Mouse (Mus musculus): ENCODE data around the gene Tes.
"Not testable (repeated sequence)": the region's sequence is repeated elsewhere in the genome, so short reads cannot be mapped to it uniquely, and the experiment has no call there.

Gene Tes

DNA sequence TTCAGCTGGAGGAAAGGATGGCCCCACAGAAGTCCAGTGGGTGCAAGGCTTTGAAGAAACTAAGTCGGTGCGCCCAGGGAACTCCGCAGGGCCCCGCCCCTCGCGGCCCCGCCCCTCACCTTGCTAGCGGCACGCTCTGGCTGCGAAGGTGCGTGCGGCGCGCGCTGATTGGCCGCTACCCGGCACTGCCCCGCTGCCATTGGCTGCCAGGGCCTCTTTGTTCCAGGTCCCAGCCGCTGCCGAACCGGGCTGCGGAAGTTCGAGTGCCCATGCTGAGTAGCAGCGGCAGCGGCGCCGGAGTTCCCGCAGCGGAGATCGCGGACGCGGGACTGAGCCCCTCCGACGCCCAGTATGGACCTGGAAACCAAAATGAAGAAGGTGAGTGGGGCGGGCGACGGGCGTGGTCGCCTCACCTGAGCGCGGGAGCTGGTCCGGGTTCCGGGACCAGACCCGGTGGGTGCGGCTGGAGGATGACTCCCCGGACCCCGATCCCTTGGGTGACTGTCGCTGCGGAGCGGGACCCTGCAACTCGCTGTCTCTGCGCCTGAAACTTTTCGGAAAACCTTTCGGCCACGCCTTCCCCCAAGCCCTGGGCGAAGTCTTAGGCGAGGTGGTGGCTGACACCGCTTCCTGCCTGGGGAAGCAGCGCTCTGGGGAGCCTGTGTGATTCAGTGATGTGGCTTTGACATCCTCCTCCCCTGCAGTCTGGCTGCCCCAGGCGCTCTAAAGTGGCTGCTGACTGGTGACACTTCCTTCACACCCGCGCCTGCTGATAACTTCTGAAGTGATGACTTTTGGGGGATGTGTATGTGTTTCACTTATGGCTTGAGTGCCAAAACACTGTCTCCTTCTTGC, at the start of gene Tes:
Gene Tes, plus strand, starts transcription at position 214 of the 855 bp plus-strand sequence.
- peak; percentile 87 for DNase-seq (ENCODE audit: low read depth, low spot score)

DNA sequence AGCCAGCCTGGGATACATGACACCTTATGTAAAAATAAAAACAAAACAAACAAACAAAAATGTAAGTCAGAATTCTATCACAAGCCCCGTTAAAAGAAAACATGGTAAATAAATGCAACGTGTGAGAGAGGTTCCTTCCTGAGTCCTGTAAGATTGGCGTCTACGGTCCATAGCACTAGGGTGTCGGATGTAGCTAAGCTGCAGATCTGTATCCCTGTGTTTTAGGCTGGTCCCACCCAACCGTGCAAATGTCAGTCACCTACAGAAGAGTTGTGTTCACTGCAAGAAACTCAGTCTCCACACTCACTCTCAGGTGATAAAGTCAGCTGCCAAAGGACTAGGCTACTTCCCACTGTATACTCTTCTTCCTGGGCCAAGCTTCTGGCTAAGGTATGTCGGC, 39.1 kb upstream of the Tes start:
- DNase-seq (ENCODE audit: low read depth, low spot score), result no peak

DNA sequence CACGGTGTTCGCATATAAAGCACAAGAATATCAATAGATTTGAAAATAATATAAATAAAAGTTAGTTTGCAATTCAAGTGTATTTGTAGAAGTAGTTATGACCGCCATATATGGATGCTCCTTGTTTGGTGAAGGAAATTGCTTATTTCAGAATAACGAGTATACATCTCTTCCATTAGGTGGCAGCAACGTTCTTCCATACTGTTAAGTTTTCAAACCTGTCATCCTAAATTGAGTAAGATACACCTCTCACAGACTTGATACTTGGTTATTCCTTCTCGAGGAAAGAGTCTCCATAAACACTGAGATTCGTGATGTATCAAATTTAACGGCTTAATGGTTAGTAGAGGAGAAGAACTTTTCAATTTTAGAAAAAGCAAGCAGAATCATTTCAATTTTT, 37.4 kb upstream of the Tes start:
- DNase-seq (ENCODE audit: low read depth, low spot score), result peak; percentile 53

DNA sequence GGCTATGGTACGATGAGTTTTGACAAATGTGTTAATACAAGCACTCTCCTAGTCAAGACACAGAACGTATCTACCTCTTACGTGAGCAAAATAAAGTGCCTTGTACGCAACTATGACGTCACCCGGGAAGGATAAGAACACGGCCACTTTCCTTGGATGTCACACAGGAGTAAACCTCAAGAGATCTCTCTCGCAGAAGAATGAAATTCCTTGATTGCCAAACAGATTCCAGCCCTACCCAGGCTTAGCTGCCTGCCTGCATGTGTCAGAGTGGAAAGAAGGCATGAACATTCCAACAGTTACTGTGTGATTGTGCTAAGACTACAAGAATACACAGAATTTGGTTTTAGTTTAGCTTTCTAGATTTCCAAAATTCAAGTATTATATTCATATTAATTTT, 36.1 kb upstream of the Tes start:
- DNase-seq (ENCODE audit: low read depth, low spot score), result no peak

DNA sequence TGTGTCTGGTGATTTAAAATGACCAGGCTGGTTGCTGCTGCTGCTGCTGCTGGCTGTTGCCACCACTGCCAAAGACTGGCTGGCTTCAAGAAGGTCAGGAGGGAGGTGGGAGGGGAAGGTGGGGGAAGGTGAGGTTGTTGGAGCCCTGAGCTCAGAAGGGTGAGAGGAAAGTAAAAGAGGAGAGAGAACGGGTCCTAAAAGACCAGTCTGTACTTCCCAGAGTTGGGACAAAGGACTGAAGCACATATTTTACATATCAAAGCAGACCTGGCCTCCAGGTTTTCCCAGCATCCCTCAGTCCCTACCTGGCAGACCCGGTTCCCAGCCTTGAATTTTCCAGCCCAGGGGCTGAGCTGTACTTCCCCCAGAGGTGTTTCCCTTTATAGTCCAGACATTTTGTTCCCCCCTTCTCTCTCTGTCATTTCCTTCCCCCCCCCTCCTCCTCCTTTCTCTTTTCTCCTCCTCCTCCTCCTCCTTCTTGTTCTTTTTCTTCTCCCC, 32.7 kb upstream of the Tes start:
- DNase-seq (ENCODE audit: low read depth, low spot score), result no peak

DNA sequence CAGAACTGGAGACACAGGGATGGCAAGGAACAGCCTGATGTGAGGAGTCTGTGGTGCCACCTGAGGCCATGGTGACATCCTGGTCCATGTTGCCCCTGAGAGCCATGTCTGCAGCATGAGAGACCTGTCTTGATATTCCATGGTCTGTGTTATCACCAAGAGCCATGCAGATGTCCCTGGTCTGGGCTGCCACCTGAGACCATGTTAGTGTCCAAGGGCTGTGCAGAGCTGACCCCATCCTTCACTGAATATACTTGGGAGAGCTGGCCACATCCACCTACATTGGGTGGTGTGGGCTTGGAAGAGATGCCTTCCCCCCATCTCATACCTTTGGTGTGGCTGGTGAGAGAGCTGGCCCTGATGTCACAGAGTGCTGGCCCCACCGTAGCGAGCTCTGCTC, 30.9 kb upstream of the Tes start:
- no peak for DNase-seq (ENCODE audit: low read depth, low spot score)

DNA sequence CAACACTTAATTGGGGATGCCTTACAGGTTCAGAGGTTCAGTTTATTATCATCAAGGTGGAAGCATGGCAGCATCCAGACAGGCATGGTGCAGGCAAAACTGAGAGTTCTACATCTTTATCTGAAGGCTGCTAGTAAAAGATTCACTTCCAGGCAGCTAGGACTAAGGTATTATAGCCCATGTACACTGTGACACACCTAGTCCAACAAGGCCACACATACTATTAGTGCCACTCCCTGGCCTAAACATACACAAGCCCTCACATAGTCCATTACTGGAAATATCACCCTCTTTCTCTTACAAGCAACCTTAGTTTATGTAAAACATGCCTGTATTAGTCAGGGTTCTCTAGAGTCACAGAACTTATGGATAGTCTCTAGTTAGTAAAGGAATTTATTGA, 29.7 kb upstream of the Tes start:
- no peak for DNase-seq (ENCODE audit: low read depth, low spot score)

DNA sequence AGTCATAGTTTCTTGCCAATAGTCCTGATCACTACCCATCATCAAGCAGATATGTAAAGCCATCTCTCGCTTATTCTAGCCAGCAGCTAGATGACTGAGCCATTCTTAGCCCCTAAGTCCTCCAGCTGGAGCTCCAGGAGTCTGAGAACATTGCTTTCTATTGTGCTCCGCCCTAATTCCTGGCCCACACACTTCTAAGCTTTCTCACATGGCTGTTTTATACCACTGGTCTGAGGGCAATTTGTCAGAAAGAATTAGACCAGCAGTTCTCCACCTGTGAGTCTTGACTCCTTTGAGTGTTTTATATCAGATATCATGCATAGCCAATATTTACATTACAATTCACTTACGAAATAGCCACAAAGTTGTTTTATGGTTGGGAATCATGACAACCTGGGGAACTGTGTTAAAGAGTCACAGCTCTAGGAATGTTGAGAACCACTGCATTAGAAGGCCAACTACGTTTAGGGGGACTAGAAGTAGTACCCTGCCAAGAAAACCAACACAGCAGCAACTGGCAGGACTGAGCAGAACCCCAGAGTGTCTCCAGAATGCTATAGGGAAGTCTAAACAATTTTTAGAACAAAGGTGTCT, 13.4 kb upstream of the Tes start:
- DNase-seq (ENCODE audit: low read depth, low spot score), result no peak

DNA sequence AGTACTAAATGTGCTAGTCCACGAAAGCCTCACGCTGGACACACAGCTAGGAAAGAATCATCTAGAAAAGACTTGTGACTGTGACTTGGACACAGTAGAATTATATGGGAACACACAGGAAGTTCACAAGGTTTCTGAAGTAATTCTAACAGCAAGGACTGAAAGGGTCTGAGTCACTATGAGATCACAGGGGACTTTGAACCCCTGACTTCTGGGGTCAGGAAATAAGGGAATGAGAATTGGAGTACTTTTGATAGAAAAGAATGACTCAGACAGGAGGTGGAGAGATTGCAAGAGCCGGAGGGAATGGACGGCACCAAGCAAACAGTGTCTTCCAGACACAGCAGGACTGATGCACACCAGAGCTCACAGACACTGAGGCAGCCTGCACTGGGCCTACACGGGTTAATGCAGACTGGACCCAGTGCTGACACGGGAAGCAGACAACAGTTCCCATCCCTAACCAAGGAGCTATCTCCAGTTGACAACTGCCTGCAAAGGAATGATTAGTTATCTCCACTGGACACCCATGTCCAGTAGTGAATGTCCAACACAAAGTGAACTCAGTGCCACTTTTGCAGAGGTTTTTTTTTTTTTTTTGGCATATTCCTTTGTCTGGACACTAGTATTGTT, 11.8 kb upstream of the Tes start:
- no peak for DNase-seq (ENCODE audit: low read depth, low spot score)

DNA sequence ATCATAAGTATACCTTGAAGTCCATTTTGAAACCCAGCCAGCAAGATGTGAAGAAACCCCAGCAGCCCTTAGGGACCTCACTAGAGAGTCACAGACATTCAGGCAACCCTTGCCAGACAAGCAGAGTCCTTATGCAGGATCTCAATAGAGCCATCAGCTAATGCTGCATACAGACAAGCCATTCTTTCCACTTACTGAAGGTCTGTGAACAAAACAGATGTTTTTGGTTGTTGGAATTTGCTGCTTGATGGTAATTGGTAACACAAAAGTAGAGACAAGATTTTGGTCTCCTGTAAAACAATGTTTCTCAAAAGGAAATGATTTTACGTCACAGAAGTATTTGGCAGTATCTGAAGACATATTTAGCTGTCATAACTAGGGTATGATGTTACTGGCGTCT, 10.2 kb upstream of the Tes start:
- peak; percentile 5 for DNase-seq (ENCODE audit: low read depth, low spot score)

DNA sequence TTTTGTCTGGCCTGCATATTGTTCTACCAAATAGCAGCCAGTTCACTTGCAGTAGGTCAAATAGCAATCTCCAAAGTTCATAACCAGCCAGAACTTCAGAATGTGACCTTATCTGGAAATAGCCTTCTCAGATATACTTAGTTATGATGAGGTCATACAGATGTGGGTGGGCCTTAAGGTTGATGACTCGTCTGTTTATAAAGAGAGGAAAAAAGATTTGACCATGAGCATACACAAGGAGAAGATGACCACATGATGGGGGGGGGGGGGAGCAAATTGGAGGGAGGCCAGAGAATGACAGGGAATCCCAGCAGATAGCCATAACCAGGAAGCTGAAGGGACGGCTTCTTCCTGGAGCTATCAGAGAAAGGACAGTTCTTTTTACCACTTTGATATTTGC, 9.3 kb upstream of the Tes start:
- DNase-seq (ENCODE audit: low read depth, low spot score), result peak; percentile 5

DNA sequence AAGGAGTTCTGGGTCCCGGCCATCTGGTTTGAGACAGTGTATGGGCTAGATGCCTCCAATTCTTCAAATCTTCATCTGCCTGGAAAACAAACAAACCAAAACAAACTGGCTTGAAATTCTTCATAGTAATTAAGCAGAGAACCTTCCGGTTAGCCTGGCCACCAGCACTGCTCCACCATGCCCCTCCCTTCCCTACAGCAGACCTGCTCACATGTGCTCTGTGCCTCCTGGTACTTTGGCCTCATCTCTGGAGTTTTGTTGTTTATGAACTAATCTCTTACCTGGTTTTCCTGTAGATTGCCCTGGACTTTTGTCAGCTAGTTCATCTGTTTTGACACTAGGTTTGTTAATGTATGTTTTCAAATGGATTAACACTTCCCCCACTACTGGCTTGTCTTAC, 5.4 kb upstream of the Tes start:
- DNase-seq (ENCODE audit: low read depth, low spot score), result no peak

DNA sequence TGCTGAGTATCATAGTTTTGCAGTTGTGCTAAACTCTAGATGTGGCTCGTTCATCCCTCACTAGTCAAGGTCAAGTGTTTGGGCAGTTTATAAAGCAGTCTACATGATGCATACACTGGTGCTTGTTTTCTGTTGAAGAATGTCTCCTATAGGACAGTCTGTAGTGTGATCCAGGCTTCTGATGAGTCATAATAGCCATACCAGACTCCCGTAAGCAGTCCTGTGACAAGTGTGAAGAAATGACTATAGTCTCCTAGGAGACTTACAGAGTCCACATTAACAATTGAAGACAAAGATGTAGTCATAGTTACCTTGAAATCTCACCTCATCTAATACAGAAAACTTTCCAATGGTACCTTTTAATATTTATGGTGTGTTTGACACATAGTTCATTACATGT, 4.8 kb upstream of the Tes start:
- no peak for DNase-seq (ENCODE audit: low read depth, low spot score)

DNA sequence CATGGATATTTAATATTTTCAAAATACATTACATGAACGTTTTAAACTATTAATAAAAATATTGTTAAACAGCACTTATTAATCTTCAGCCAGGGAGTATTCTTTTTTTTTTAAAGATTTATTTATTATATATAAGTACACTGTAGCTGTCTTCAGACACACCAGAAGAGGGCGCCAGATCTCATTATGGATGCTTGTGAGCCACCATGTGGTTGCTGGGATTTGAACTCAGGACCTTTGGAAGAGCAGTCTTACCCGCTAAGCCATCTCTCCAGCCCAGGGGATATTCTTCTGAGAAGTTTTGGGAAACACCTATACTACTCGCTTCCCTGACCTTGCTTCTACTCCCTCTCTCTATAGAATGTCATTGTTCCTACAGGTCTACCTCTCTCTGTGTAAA, 3.1 kb upstream of the Tes start:
- not testable (repeated sequence) for DNase-seq (ENCODE audit: low read depth, low spot score)

DNA sequence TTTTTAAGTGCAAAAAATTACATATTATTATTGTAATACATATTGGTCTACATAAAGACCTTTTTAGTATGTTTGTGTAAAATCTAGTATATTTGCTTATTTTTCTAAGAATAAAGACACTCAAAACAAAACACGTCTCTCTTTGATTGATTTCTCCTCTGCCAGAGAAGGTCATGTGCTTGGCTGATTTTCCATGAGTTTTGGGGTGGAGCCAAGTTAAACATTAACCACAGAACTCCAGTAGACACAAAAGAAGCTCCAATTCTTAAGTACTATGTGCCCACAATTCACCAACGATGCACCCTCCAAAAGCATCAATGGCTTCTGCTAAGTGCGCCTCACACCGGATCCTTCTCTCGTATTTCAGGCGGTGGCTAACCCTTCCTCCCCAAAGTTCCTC, 2.6 kb upstream of the Tes start:
- DNase-seq (ENCODE audit: low read depth, low spot score), result no peak

DNA sequence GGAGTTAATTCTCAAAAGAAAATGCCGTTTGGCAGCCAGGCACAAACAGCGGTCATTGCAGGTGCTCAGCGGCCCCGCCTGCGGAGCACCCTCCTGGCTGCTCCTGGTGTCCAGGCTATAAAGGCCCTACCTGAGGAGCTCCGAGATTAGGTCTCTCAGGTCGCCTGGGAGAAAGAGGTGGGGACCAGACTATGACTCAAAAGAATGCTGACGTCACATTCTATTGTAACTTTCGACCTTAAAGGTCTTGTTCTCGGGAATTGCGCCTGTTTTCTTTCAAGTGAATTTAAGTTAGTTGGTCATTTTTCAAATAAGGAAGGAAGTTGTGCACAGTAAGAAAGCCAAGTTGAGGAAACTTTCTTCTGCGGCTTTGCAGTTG, 831 bp downstream of the Tes start:
- no peak for DNase-seq (ENCODE audit: low read depth, low spot score)

DNA sequence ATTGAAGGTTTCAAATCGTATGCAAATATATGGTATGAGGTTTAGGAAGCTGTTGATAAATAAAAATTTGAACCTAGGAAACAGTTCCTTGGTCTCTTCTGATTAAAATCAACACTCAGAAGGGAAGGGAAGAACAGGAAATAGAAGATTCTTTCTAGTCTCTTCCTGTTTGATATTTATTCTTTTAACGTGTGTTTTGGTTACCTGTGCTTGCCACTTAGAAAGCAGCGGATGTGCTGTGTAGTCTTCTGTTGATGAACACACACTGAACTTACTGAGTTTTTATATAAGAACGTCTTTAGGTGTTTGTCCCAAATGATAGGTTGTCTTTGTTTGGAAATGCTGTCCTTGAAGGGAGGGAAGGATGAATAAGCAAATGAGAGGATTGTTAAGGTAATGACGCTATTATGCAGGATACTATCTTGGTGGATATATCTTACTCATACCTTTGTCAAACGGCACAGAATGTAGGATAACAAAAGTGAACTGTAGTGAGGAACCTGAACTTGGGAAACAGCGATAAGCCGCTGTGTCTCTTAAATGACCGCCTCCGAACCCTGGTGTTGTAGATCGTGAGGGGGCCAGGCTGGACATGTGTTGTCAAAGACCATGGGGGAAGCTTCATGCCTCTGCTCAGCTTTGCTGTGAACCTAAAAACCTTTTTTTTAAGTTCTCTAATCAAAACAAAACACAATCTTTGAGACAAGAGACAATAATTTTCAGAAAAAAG, 1.4 kb downstream of the Tes start:
- no peak for DNase-seq (ENCODE audit: low read depth, low spot score)

DNA sequence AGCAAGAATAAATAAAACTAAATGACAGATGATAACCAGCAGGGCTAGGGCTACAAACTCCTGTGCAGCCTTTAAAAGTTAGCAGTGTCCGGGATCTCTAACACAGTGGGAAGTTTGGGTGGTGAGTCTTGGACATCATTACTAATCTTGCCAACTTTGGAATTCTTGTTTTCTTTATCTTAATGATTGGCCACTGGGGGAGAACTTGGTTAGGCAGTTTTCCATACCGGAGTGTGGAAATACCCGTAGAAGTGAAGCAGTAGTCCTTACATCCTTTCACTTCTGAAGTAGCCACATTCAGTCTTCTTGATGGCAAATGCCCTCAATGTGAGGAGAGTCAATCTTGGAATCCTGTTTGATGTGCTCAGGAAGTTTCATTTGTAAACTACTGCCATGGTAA, 7.0 kb downstream of the Tes start:
- no peak for DNase-seq (ENCODE audit: low read depth, low spot score)

DNA sequence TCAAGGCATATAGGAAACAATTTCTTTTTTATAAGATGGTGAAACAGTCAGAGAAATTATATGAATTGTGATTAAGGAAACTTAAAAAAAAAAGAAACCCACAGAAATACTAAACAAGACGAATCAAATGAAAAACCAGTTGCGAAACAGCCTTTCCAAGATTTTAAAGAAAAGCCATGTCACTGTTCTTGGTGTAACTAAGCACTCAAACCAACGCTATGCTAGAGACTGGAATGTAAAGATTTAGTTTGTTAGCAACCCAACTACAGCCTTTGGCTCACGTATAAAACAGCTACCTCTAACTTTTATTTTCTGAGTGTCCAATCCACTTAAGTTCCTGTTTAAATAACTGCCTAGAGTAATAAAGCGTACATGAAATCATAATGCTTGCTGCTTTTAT, 7.4 kb downstream of the Tes start:
- DNase-seq (ENCODE audit: low read depth, low spot score), result no peak

DNA sequence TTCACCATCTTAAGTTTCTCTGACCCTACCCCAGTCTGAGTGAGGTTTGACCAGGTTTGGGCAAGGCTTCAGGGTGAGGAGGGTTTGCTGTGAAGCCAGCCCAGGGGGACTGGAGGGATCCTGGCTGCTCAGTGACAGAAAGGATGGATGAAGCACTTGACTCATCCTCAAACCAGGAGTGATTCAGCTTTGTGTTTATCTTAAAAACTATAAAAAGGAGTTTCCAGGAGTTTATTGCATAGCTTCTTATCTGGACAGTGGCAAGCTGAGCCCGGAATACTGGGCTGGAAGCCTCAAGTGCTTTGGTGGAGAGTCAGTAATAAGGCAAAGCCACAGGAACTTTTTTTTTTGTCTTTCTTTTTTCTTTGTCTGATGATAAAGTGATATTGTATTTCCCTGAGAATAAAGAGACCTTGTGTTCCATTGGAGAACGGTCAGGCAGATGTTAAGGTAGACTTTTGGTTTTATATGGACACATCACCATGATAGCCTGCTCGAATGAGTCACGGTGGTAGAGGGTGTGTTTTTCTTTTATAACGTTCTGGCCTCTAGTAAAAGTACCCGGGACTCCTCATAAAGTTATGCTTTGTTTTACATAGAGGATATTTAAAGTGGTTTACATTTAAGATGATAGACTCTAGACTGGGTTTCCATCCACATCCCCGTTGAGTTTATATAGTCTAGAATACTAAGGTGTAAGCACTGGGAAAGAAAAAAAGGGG, 8.0 kb downstream of the Tes start:
- no peak for DNase-seq (ENCODE audit: low read depth, low spot score)

DNA sequence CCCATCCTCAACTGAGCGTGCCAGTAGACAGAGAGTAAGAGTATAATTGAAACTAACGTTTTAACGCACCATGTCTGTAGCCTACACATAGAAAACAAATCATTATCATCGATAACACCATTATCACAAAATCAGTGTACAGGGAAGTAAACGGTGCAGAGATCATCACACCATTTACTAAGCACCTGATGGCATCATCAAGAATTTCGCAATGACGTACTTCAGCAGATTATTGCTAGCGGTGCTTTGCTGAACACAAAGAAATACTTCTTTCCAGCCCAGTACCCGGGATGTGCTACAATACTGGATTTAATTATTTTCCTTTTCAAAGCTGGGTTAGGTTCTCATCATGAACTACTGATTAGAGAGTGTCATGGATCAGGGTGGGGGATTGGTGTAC, 12.3 kb downstream of the Tes start:
- DNase-seq (ENCODE audit: low read depth, low spot score), result no peak

DNA sequence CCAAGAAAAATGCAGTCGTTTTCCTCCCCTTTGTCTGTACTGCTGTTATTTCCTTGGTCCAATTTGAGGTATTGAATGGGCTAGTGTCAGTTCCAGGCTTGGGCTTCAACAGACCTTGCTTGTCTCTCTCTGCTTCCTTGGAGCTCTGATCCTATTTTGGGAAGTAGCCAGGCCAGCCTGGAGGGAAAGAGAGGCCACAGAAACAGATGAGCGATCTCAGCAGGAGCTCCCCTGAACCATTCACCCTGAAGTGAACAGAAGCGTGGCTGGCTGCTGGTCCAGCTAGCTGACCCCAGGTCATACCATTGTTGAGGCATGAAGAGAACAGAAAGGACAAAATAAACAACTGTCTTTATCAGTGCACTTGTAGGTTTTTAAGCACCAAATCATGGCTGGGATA, 12.8 kb downstream of the Tes start:
- DNase-seq (ENCODE audit: low read depth, low spot score), result no peak
